Mouse (Mus musculus): ENCODE data around the gene Evc2. TPM values are rescaled to one million over a fixed set of nuclear protein-coding genes. Genes with fewer than 3 reads are reported as not detected.

Gene Evc2
- polyA plus RNA-seq, 1 experiment from 2014 or later, result 6.6 TPM

- H3K36me3 ChIP-seq (ENCODE audit: control insufficient read depth, insufficient read depth), result peaks cover 17% of the 10 kb centered on the region
- H3K27ac ChIP-seq (ENCODE audit: low read length), result no peak overlapping the region
- H3K9me3 ChIP-seq (replicated peaks; ENCODE audit: control insufficient read depth, low read length), result no peaks in the 10 kb centered on the region
- ATAC-seq (replicated peaks; ENCODE audit: extremely low read depth, insufficient read depth, low FRiP score), result no peak
- H3K4me1 ChIP-seq (ENCODE audit: control insufficient read depth, insufficient read depth, low read length), result no peaks in the 10 kb centered on the region
- no peaks in the 10 kb centered on the region for H3K27me3 ChIP-seq (ENCODE audit: control insufficient read depth, insufficient read depth, low read length)
- no peak overlapping the region for H3K9ac ChIP-seq (ENCODE audit: low read length)
- H3K4me2 ChIP-seq (ENCODE audit: low read depth, low read length), result no peak overlapping the region
- WGBS, result 80% methylated on average over 2 of the region's 2 CpGs
- H3K4me3 ChIP-seq (ENCODE audit: low read length), result no peak overlapping the region
Observed at GRCm38 (mm10) chr5:37351791-37352190, 13.5 kb downstream of the Evc2 start.

GRCm38 (mm10) chr5:37354385-37354784 is 16.1 kb downstream of the Evc2 start:
- Histone ChIP-seq H3K27ac (ENCODE audit: low read length) (no peak overlapping the region), H3K9me3 (replicated peaks; ENCODE audit: control insufficient read depth, low read length) (no peaks in the 10 kb centered on the region), H3K9ac (ENCODE audit: low read length) (no peak overlapping the region), H3K4me1 (ENCODE audit: control insufficient read depth, insufficient read depth, low read length) (no peaks in the 10 kb centered on the region), H3K4me3 (ENCODE audit: low read length) (no peak overlapping the region), H3K36me3 (ENCODE audit: control insufficient read depth, insufficient read depth) (peaks cover 19% of the 10 kb centered on the region), H3K4me2 (ENCODE audit: low read depth, low read length) (no peak overlapping the region), H3K27me3 (ENCODE audit: control insufficient read depth, insufficient read depth, low read length) (no peaks in the 10 kb centered on the region)
- ATAC-seq (replicated peaks; ENCODE audit: extremely low read depth, insufficient read depth, low FRiP score), result no peak
- WGBS, result 68% methylated on average over 4 of the region's 4 CpGs

GRCm38 (mm10) chr5:37356027-37356426 is 17.7 kb downstream of the Evc2 start:
- 85% methylated on average over 8 of the region's 8 CpGs for WGBS
- Histone ChIP-seq H3K27ac (ENCODE audit: low read length) (no peak overlapping the region), H3K27me3 (ENCODE audit: control insufficient read depth, insufficient read depth, low read length) (no peaks in the 10 kb centered on the region), H3K9me3 (replicated peaks; ENCODE audit: control insufficient read depth, low read length) (no peaks in the 10 kb centered on the region), H3K4me1 (ENCODE audit: control insufficient read depth, insufficient read depth, low read length) (no peaks in the 10 kb centered on the region), H3K36me3 (ENCODE audit: control insufficient read depth, insufficient read depth) (peaks cover 14% of the 10 kb centered on the region), H3K9ac (ENCODE audit: low read length) (no peak overlapping the region), H3K4me3 (ENCODE audit: low read length) (no peak overlapping the region), H3K4me2 (ENCODE audit: low read depth, low read length) (no peak overlapping the region)
- no peak for ATAC-seq (replicated peaks; ENCODE audit: extremely low read depth, insufficient read depth, low FRiP score)

- peaks cover 4% of the 10 kb centered on the region; the same call in 1 of the 2 replicates for H3K4me1 ChIP-seq (ENCODE audit: control insufficient read depth, insufficient read depth, low read length)
- no peak overlapping the region for H3K27ac ChIP-seq (ENCODE audit: low read length)
- 0 out of 2 replicates have a peak, but pooled peaks cover 5% of the 10 kb centered on the region for H3K36me3 ChIP-seq (ENCODE audit: control insufficient read depth, insufficient read depth)
- no peaks in the 10 kb centered on the region for H3K27me3 ChIP-seq (ENCODE audit: control insufficient read depth, insufficient read depth, low read length)
- no peak overlapping the region for H3K4me2 ChIP-seq (ENCODE audit: low read depth, low read length)
- WGBS, result 35% methylated on average over 5 of the region's 5 CpGs
- H3K4me3 ChIP-seq (ENCODE audit: low read length), result no peak overlapping the region
- H3K9ac ChIP-seq (ENCODE audit: low read length), result no peak overlapping the region
- no peak for ATAC-seq (replicated peaks; ENCODE audit: extremely low read depth, insufficient read depth, low FRiP score)
- H3K9me3 ChIP-seq (replicated peaks; ENCODE audit: control insufficient read depth, low read length), result no peaks in the 10 kb centered on the region
Observed at GRCm38 (mm10) chr5:37362618-37363017, 24.3 kb downstream of the Evc2 start.

GRCm38 (mm10) chr5:37363284-37363683 is 25.0 kb downstream of the Evc2 start:
- H3K4me3 ChIP-seq (ENCODE audit: low read length), result no peak overlapping the region
- H3K4me2 ChIP-seq (ENCODE audit: low read depth, low read length), result no peak overlapping the region
- H3K9me3 ChIP-seq (replicated peaks; ENCODE audit: control insufficient read depth, low read length), result no peaks in the 10 kb centered on the region
- no peak for ATAC-seq (replicated peaks; ENCODE audit: extremely low read depth, insufficient read depth, low FRiP score)
- 82% methylated on average over 5 of the region's 5 CpGs for WGBS
- H3K9ac ChIP-seq (ENCODE audit: low read length), result no peak overlapping the region
- peaks cover 4% of the 10 kb centered on the region; the same call in 1 of the 2 replicates for H3K4me1 ChIP-seq (ENCODE audit: control insufficient read depth, insufficient read depth, low read length)
- 0 out of 2 replicates have a peak, but pooled peaks cover 5% of the 10 kb centered on the region for H3K36me3 ChIP-seq (ENCODE audit: control insufficient read depth, insufficient read depth)
- H3K27ac ChIP-seq (ENCODE audit: low read length), result no peak overlapping the region
- H3K27me3 ChIP-seq (ENCODE audit: control insufficient read depth, insufficient read depth, low read length), result no peaks in the 10 kb centered on the region

GRCm38 (mm10) chr5:37365751-37366150 is 27.5 kb downstream of the Evc2 start:
- no peak for ATAC-seq (replicated peaks; ENCODE audit: extremely low read depth, insufficient read depth, low FRiP score)
- Histone ChIP-seq H3K27me3 (ENCODE audit: control insufficient read depth, insufficient read depth, low read length) (no peaks in the 10 kb centered on the region), H3K9me3 (replicated peaks; ENCODE audit: control insufficient read depth, low read length) (no peaks in the 10 kb centered on the region), H3K4me1 (ENCODE audit: control insufficient read depth, insufficient read depth, low read length) (peaks cover 4% of the 10 kb centered on the region; the same call in 1 of the 2 replicates), H3K36me3 (ENCODE audit: control insufficient read depth, insufficient read depth) (0 out of 2 replicates have a peak, but pooled peaks cover 3% of the 10 kb centered on the region), H3K27ac (ENCODE audit: low read length) (no peak overlapping the region), H3K4me3 (ENCODE audit: low read length) (no peak overlapping the region), H3K4me2 (ENCODE audit: low read depth, low read length) (no peak overlapping the region), H3K9ac (ENCODE audit: low read length) (no peak overlapping the region)

- H3K27ac ChIP-seq (ENCODE audit: low read length), result no peak overlapping the region
- no peaks in the 10 kb centered on the region for H3K9me3 ChIP-seq (replicated peaks; ENCODE audit: control insufficient read depth, low read length)
- no peak for ATAC-seq (replicated peaks; ENCODE audit: extremely low read depth, insufficient read depth, low FRiP score)
- H3K36me3 ChIP-seq (ENCODE audit: control insufficient read depth, insufficient read depth), result peaks cover 16% of the 10 kb centered on the region
- H3K9ac ChIP-seq (ENCODE audit: low read length), result no peak overlapping the region
- H3K27me3 ChIP-seq (ENCODE audit: control insufficient read depth, insufficient read depth, low read length), result no peaks in the 10 kb centered on the region
- H3K4me3 ChIP-seq (ENCODE audit: low read length), result no peak overlapping the region
- H3K4me2 ChIP-seq (ENCODE audit: low read depth, low read length), result no peak overlapping the region
- peaks cover 2% of the 10 kb centered on the region; the same call in 1 of the 2 replicates for H3K4me1 ChIP-seq (ENCODE audit: control insufficient read depth, insufficient read depth, low read length)
- WGBS, result 72% methylated on average over 8 of the region's 8 CpGs
Observed at GRCm38 (mm10) chr5:37368796-37369195, 30.5 kb downstream of the Evc2 start.

GRCm38 (mm10) chr5:37377376-37377775 is 39.1 kb downstream of the Evc2 start:
- ATAC-seq (replicated peaks; ENCODE audit: extremely low read depth, insufficient read depth, low FRiP score), result no peak
- peaks cover 2% of the 10 kb centered on the region; the same call in 1 of the 2 replicates for H3K36me3 ChIP-seq (ENCODE audit: control insufficient read depth, insufficient read depth)
- WGBS, result 74% methylated on average over 7 of the region's 7 CpGs
- H3K9ac ChIP-seq (ENCODE audit: low read length), result no peak overlapping the region
- H3K4me2 ChIP-seq (ENCODE audit: low read depth, low read length), result no peak overlapping the region
- 0 out of 2 replicates have a peak, but pooled peaks cover 6% of the 10 kb centered on the region for H3K4me1 ChIP-seq (ENCODE audit: control insufficient read depth, insufficient read depth, low read length)
- no peaks in the 10 kb centered on the region for H3K27me3 ChIP-seq (ENCODE audit: control insufficient read depth, insufficient read depth, low read length)
- no peak overlapping the region for H3K4me3 ChIP-seq (ENCODE audit: low read length)
- H3K27ac ChIP-seq (ENCODE audit: low read length), result no peak overlapping the region
- no peaks in the 10 kb centered on the region for H3K9me3 ChIP-seq (replicated peaks; ENCODE audit: control insufficient read depth, low read length)

GRCm38 (mm10) chr5:37380641-37381040 is 42.3 kb downstream of the Evc2 start:
- H3K27ac ChIP-seq (ENCODE audit: low read length), result no peak overlapping the region
- H3K4me2 ChIP-seq (ENCODE audit: low read depth, low read length), result no peak overlapping the region
- no peaks in the 10 kb centered on the region for H3K36me3 ChIP-seq (ENCODE audit: control insufficient read depth, insufficient read depth)
- H3K4me1 ChIP-seq (ENCODE audit: control insufficient read depth, insufficient read depth, low read length), result peaks cover 15% of the 10 kb centered on the region; the same call in 1 of the 2 replicates
- WGBS, result 91% methylated on average over 4 of the region's 4 CpGs
- no peak overlapping the region for H3K4me3 ChIP-seq (ENCODE audit: low read length)
- no peaks in the 10 kb centered on the region for H3K9me3 ChIP-seq (replicated peaks; ENCODE audit: control insufficient read depth, low read length)
- no peaks in the 10 kb centered on the region for H3K27me3 ChIP-seq (ENCODE audit: control insufficient read depth, insufficient read depth, low read length)
- H3K9ac ChIP-seq (ENCODE audit: low read length), result no peak overlapping the region
- no peak for ATAC-seq (replicated peaks; ENCODE audit: extremely low read depth, insufficient read depth, low FRiP score)

Data from heart, embryonic 16.5 days (tissue).